Mouse (Mus musculus) cerebellum, postnatal 36 days (tissue): ENCODE results near the gene Wipi2.

Experiments used
- DNase-seq, 2 experiments: peaks; one replicate each; pipeline ENCODE4 v3.0.0; 2021 to 2022; ENCODE audit warnings: mixed read lengths in 2 of 2

The Wipi2 gene

GRCm38 (mm10) chr5:142627398-142627797, at the start of gene Wipi2:
TSS of gene Wipi2 (plus strand) at chr5:142627698.
- no peak for DNase-seq

DNA sequence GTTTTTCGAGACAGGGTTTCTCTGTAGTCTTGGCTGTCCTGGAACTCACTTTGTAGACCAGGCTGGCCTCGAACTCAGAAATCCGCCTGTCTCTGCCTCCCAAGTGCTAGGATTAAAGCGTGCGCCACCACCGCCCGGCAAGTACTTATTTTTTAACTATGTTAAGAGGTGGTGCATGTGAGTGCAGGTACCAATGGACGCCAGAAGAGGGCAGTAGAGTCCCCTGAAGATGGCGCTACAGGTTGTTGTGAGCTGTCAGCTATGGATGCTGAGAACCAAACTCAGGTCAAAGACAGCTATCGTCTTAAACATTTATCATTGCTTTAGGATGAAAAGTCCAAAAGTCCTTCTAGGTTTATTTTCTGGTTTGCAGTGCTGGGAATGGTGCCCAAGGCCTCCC, 49.3 kb upstream of the Wipi2 start:
- no peak for DNase-seq

DNA sequence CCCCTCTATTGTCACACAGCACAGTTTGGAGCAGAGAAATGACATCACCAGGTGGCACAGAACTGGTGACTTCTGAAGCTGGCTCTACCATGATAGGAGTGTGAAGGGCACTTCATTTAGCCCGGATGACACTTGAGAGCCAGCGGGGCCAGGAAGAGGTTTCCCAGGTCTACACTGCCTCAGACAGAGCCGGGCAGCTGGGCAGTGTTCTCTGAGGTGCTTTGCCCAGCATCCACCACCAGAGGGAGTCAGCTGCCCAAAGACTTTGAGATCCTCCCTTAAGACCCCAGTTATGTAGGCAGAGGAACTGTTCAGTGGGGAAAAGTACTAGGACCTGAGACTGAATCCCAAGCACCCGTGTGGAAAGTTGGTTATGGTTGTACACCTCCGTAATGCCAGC, 46.0 kb upstream of the Wipi2 start:
- peak; percentile 67 to 69 for DNase-seq

- DNase-seq: peak; percentile 24 to 25
Measured at GRCm38 (mm10) chr5:142583616-142584126, 43.8 kb upstream of the Wipi2 start.

GRCm38 (mm10) chr5:142590953-142591616, 36.4 kb upstream of the Wipi2 start:
- DNase-seq: no peak

DNA sequence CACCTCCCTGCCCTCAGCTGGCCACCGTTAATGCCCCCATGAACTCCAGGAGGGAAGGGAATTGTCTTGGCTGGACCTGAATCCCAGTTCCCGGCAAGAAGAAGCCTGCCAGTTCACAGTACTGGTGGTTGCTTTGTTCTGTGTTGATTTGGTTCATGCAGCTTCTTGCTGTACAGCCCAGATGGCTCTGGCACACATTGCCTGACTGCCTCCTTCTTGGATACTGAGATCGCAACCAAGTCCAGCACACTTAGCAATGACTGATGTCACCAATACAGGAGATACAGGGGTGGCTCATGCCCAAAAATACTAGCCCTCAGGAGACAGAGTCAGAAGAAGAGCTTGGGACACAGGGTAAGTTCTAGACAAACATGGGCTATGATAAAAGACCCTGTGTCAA, 31.8 kb upstream of the Wipi2 start:
- DNase-seq: peak; percentile 35 to 49

DNA sequence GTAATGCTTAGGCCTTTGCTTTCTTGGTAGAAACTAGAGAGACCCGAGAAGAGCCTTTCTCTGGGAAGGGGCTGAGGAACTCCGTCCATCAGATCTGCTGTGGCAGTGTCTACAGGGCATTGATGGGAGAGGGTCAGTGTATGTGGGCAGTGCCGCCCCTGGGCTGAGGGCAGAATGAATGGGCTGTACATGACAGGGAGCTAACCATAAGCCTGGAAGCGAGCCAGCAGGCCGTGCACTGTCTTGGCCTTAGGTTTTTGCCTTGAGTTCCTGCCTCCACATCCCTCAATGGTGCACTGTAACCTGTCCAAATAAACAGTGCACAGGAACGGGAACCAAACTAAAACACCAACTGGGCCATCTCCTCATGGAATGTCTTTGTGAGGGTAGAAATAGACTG, 30.8 kb upstream of the Wipi2 start:
- DNase-seq: peak in 1 of 2 experiments; percentile 23

GRCm38 (mm10) chr5:142597648-142598390, 29.7 kb upstream of the Wipi2 start:
- no peak for DNase-seq

DNA sequence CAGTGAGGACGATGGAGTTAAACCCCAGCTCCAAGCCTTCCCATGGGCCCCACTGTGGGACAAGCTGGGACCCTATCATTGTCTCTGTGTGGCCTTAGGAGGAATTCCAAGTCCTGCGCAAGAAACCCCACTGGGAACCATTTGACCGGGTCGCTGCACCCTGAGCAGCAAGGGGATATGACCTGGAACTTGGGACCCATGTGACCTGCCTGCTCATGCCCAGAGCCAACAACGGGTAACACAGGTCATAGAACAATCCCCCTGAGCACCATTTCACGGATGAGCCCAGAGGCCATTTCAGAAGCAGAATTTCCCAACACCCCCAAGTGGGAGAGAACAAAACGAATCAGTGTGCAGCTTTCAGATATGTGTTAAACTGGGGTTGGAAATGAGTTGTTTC, 23.1 kb upstream of the Wipi2 start:
- DNase-seq: no peak

GRCm38 (mm10) chr5:142605288-142605687, 22.2 kb upstream of the Wipi2 start:
- no peak for DNase-seq

GRCm38 (mm10) chr5:142608259-142608988, 19.1 kb upstream of the Wipi2 start, which contains the start of gene Mmd2:
TSS of gene Mmd2 (minus strand) at chr5:142608800.
- peak; percentile 58 to 59 for DNase-seq

GRCm38 (mm10) chr5:142608989-142609325, 18.5 kb upstream of the Wipi2 start:
- DNase-seq: no peak

GRCm38 (mm10) chr5:142610362-142610761, 17.1 kb upstream of the Wipi2 start:
- no peak for DNase-seq

DNA sequence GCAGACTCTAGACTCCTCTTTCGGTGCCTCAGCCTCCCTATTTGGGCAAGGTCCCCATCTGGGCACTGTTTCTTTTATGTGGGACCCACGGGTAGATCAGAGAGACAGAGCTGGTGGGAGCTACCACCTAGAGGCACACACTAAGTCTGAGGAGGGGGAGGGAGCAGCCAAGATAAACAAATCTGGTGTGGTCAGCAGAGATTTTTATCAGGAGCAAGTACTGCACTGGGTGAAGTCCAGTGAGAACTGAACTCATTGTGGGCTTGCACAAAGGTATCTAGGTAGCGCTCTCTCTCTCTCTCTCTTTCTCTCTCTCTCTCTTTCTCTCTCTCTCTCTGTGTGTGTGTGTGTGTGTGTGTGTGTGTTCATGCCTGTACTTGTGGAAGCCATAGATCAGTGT, 13.0 kb upstream of the Wipi2 start:
- DNase-seq: no peak

GRCm38 (mm10) chr5:142615638-142616037, 11.9 kb upstream of the Wipi2 start:
- DNase-seq: no peak

GRCm38 (mm10) chr5:142616326-142616725, 11.2 kb upstream of the Wipi2 start:
- no peak for DNase-seq

- DNase-seq: peak; percentile 75 to 78
Measured at GRCm38 (mm10) chr5:142619866-142620265, 7.6 kb upstream of the Wipi2 start.

- no peak for DNase-seq
Measured at GRCm38 (mm10) chr5:142621421-142621820, 6.1 kb upstream of the Wipi2 start.

DNA sequence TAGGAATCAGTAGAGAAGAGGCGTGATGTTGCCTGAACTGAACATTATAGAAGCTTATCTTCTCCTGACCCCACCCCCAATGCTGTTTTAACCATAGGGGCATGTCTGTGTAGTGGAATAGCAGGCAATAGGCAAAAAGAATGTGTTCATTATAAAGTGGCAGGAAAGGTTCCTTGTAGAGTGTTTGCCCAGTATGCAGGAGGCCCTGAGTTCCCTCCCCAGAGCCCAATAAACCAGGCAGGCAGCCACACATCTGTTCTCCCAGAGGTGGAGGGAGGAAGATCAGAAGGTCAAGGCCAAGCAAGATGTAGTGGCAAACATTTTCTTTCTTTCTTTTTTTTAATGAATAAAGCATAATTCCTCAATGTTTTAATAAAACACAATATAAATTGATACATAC, 5.4 kb upstream of the Wipi2 start:
- no peak for DNase-seq

DNA sequence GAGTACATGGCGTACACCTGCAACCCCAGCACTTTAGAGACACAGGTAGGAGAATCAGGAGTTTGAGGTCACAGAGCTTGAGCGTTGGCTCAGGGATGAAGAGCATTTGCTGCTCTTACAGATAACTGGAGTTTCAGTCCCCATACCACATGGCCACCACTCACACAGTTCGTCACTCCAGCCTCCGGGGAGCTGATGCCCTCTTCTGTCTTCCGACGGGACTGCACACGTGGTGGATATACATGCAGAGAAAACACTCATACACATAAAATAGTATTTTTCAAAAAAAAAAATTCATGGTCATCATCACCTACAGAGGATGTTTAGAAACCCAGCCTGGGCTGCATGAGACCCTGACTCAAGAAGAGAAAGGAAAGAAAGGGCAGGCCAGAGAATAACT, 4.4 kb upstream of the Wipi2 start:
- DNase-seq: no peak

DNA sequence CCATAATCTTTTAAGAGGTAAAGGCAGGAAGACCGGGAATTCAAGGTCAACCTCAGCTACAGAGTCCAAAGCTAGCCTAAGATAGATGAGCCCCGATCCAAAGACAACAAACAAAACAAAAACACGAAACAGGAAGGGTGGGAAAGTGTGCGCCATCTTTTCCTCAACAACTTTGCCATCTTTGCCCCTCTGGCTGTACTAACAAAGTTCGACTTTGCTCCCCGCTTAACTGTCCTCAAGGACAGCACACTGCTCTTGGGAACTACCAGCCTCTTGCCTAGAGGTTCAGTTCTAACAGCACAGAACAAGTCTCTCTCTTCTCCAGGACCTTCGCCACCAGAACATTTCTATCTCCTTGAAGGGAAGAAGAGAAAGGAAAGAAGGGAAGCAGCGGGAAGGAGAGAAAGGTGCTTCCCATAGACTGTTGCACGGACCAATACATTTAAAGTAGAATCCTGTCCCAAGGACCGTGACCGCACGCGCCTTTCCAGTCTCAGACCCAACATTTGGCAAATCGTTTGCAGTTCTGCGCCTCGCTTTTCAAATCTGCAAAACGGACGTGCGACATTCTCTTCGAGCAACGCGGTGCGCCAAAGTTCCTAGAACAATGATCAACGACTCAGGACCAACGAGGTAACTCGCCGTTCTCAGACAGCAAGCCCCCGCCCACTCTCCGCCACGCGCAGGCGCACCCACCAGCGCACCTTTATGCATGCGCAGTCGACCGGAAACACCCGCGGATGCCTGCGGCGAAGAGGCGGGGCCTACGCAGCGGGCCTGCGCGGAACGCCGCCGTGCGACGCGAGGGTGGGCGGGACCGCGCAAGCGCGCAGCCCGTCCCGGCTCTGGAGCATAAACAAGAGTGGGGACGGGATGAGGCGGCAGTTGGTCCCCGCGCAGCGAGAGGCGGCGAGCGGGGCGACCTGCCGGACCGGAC, 1.5 kb downstream of the Wipi2 start:
- DNase-seq: peak; percentile 97 to 98

- no peak for DNase-seq
Measured at GRCm38 (mm10) chr5:142629663-142630025, 2.1 kb downstream of the Wipi2 start.

- DNase-seq: no peak
Measured at GRCm38 (mm10) chr5:142630224-142630623, 2.7 kb downstream of the Wipi2 start.
